Mouse (Mus musculus): ENCODE results near the gene Rapgef2. TPM values are rescaled to one million over a fixed set of nuclear protein-coding genes. Genes with fewer than 3 reads are reported as not detected.

The Rapgef2 gene
- polyA plus RNA-seq, 1 experiment from 2014 or later = 2.4 TPM

GRCm38 (mm10) chr3:79193001-79193400, 93.3 kb downstream of the Rapgef2 start:
- H3K4me1 ChIP-seq (replicated peaks; ENCODE audit: control insufficient read depth, insufficient read depth) = 0 out of 2 replicates have a peak, but pooled peaks cover 5% of the 10 kb centered on the region
- no peak overlapping the region for H3K27ac ChIP-seq (replicated peaks)
- ATAC-seq (ENCODE audit: low FRiP score, low TSS enrichment) (peak; percentile 80), DNase-seq (ENCODE audit: low spot score) (no peak)
- H3K4me3 ChIP-seq (ENCODE audit: low read depth, low read length) = no peak overlapping the region
- TF ChIP-seq EP300 (optimal IDR thresholded peaks at IDR 0.05) = no peak
- TF ChIP-seq CTCF (IDR thresholded peaks at IDR 0.05; ENCODE audit: low read depth) = no peak
- 29% methylated on average over 4 of the region's 4 CpGs for WGBS
- H3K4me2 ChIP-seq (replicated peaks; ENCODE audit: low read depth) = no peak overlapping the region
- no peak overlapping the region for H3K9ac ChIP-seq (ENCODE audit: low read length)
- H3K27me3 ChIP-seq (ENCODE audit: control insufficient read depth, insufficient read depth, low read length) = no peaks in the 10 kb centered on the region
- no peaks in the 10 kb centered on the region for H3K9me3 ChIP-seq (ENCODE audit: control insufficient read depth, low read length)
- H3K36me3 ChIP-seq (ENCODE audit: control insufficient read depth, insufficient read depth, low read length) = no peaks in the 10 kb centered on the region

DNA sequence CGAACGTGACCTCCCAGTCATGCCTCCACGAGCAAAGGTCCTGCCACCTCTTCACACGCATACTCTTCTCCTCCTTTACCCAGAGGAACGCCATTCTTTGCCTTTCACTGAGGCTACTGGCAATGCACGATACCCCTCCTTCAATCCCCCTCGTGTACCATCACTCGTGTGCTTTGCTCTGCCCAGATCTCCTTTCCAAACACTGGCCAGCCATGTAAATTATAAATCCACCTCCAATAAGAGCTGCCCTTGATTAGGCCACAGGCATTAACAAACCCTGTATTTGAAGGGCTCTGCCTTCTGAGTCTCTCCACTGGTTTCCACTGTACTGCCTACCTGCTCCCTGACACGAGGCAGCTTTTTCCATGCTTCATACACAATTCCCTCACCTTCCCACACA, 94.3 kb downstream of the Rapgef2 start:
- no peak overlapping the region for H3K9ac ChIP-seq (ENCODE audit: low read length)
- no peak for ATAC-seq (ENCODE audit: low FRiP score, low TSS enrichment)
- no peaks in the 10 kb centered on the region for H3K27me3 ChIP-seq (ENCODE audit: control insufficient read depth, insufficient read depth, low read length)
- no peak for TF ChIP-seq EP300 (optimal IDR thresholded peaks at IDR 0.05)
- TF ChIP-seq CTCF (IDR thresholded peaks at IDR 0.05; ENCODE audit: low read depth) = no peak
- no peak overlapping the region for H3K27ac ChIP-seq (replicated peaks)
- no peak overlapping the region for H3K4me2 ChIP-seq (replicated peaks; ENCODE audit: low read depth)
- WGBS = 85% methylated on average over 9 of the region's 9 CpGs
- no peaks in the 10 kb centered on the region for H3K9me3 ChIP-seq (ENCODE audit: control insufficient read depth, low read length)
- no peak for DNase-seq (ENCODE audit: low spot score)
- H3K36me3 ChIP-seq (ENCODE audit: control insufficient read depth, insufficient read depth, low read length) = no peaks in the 10 kb centered on the region
- H3K4me3 ChIP-seq (ENCODE audit: low read depth, low read length) = no peak overlapping the region
- 0 out of 2 replicates have a peak, but pooled peaks cover 5% of the 10 kb centered on the region for H3K4me1 ChIP-seq (replicated peaks; ENCODE audit: control insufficient read depth, insufficient read depth)

- Histone ChIP-seq H3K36me3 (ENCODE audit: control insufficient read depth, insufficient read depth, low read length) (no peaks in the 10 kb centered on the region), H3K4me1 (replicated peaks; ENCODE audit: control insufficient read depth, insufficient read depth) (0 out of 2 replicates have a peak, but pooled peaks cover 5% of the 10 kb centered on the region), H3K9me3 (ENCODE audit: control insufficient read depth, low read length) (no peaks in the 10 kb centered on the region), H3K4me2 (replicated peaks; ENCODE audit: low read depth) (no peak overlapping the region), H3K9ac (ENCODE audit: low read length) (no peak overlapping the region), H3K27me3 (ENCODE audit: control insufficient read depth, insufficient read depth, low read length) (no peaks in the 10 kb centered on the region), H3K4me3 (ENCODE audit: low read depth, low read length) (no peak overlapping the region), H3K27ac (replicated peaks) (no peak overlapping the region)
- ATAC-seq (ENCODE audit: low FRiP score, low TSS enrichment) = no peak
- TF ChIP-seq EP300 (optimal IDR thresholded peaks at IDR 0.05) = no peak
- TF ChIP-seq CTCF (IDR thresholded peaks at IDR 0.05; ENCODE audit: low read depth) = no peak
- 86% methylated on average over 11 of the region's 11 CpGs for WGBS
- DNase-seq (ENCODE audit: low spot score) = no peak
These were observed 94.8 kb downstream of the Rapgef2 start for GRCm38 (mm10) chr3:79191471-79191870.

GRCm38 (mm10) chr3:79190377-79190776, 95.9 kb downstream of the Rapgef2 start:
- no peak for TF ChIP-seq CTCF (IDR thresholded peaks at IDR 0.05; ENCODE audit: low read depth)
- no peak for TF ChIP-seq EP300 (optimal IDR thresholded peaks at IDR 0.05)
- H3K4me1 ChIP-seq (replicated peaks; ENCODE audit: control insufficient read depth, insufficient read depth) = 0 out of 2 replicates have a peak, but pooled peaks cover 5% of the 10 kb centered on the region
- no peaks in the 10 kb centered on the region for H3K27me3 ChIP-seq (ENCODE audit: control insufficient read depth, insufficient read depth, low read length)
- DNase-seq (ENCODE audit: low spot score) (no peak), ATAC-seq (ENCODE audit: low FRiP score, low TSS enrichment) (no peak)
- H3K36me3 ChIP-seq (ENCODE audit: control insufficient read depth, insufficient read depth, low read length) = no peaks in the 10 kb centered on the region
- no peak overlapping the region for H3K4me3 ChIP-seq (ENCODE audit: low read depth, low read length)
- H3K27ac ChIP-seq (replicated peaks) = no peak overlapping the region
- H3K4me2 ChIP-seq (replicated peaks; ENCODE audit: low read depth) = no peak overlapping the region
- H3K9ac ChIP-seq (ENCODE audit: low read length) = no peak overlapping the region
- H3K9me3 ChIP-seq (ENCODE audit: control insufficient read depth, low read length) = no peaks in the 10 kb centered on the region
- WGBS = 82% methylated on average over 3 of the region's 3 CpGs

DNA sequence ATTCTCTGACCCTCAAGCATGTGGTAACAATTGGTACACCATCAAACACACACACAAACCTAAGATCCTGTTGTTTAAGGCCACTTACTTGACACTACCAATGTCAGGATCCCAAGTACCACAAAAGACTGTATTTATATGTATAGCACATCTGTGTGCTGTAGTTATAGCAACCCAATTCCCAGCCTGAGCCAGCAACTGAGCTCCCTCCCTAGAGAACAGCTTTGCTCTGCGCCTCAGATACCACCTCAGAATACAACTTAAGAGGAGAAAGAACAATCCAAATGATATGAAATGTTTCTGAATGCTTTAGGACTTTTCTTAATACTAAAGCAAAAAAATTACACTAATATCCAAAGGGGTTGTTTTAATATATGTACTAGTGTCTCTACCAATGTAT, 98.4 kb downstream of the Rapgef2 start:
- H3K4me3 ChIP-seq (ENCODE audit: low read depth, low read length) = no peak overlapping the region
- no peaks in the 10 kb centered on the region for H3K36me3 ChIP-seq (ENCODE audit: control insufficient read depth, insufficient read depth, low read length)
- ATAC-seq (ENCODE audit: low FRiP score, low TSS enrichment) (no peak), DNase-seq (ENCODE audit: low spot score) (no peak)
- no peak overlapping the region for H3K27ac ChIP-seq (replicated peaks)
- H3K9me3 ChIP-seq (ENCODE audit: control insufficient read depth, low read length) = no peaks in the 10 kb centered on the region
- no peak for TF ChIP-seq EP300 (optimal IDR thresholded peaks at IDR 0.05)
- no peak for TF ChIP-seq CTCF (IDR thresholded peaks at IDR 0.05; ENCODE audit: low read depth)
- no peak overlapping the region for H3K4me2 ChIP-seq (replicated peaks; ENCODE audit: low read depth)
- H3K27me3 ChIP-seq (ENCODE audit: control insufficient read depth, insufficient read depth, low read length) = no peaks in the 10 kb centered on the region
- no peak overlapping the region for H3K9ac ChIP-seq (ENCODE audit: low read length)
- H3K4me1 ChIP-seq (replicated peaks; ENCODE audit: control insufficient read depth, insufficient read depth) = 0 out of 2 replicates have a peak, but pooled peaks cover 4% of the 10 kb centered on the region
- WGBS = 88% methylated on average over 1 of the region's 1 CpGs

DNA sequence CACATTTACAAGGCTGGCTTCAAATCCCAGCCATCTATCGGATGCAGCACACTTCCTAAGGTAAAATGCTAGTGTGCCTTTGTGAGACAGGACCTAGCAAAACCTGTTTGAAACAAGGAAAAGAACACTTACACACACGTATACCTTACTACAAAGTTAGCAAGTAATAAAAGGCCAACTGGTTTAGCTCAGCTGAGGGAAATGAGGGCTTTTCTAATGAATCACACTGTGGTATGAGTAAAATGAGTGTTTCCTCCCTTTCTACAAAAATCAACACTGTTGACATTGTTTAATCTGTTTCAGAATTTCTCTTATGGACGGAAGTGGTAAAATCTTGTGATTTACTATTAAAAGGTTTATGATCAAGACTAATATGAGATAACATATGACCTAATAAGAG, 104.0 kb downstream of the Rapgef2 start:
- DNase-seq (ENCODE audit: low spot score) (no peak), ATAC-seq (ENCODE audit: low FRiP score, low TSS enrichment) (no peak)
- no peak overlapping the region for H3K4me2 ChIP-seq (replicated peaks; ENCODE audit: low read depth)
- H3K27me3 ChIP-seq (ENCODE audit: control insufficient read depth, insufficient read depth, low read length) = no peaks in the 10 kb centered on the region
- 42% methylated on average over 3 of the region's 3 CpGs for WGBS
- no peak overlapping the region for H3K4me3 ChIP-seq (ENCODE audit: low read depth, low read length)
- H3K36me3 ChIP-seq (ENCODE audit: control insufficient read depth, insufficient read depth, low read length) = no peaks in the 10 kb centered on the region
- TF ChIP-seq CTCF (IDR thresholded peaks at IDR 0.05; ENCODE audit: low read depth) (no peak), EP300 (optimal IDR thresholded peaks at IDR 0.05) (peak; percentile 32)
- H3K27ac ChIP-seq (replicated peaks) = peak overlapping the region; percentile 96
- no peaks in the 10 kb centered on the region for H3K9me3 ChIP-seq (ENCODE audit: control insufficient read depth, low read length)
- peaks cover 17% of the 10 kb centered on the region for H3K4me1 ChIP-seq (replicated peaks; ENCODE audit: control insufficient read depth, insufficient read depth)
- H3K9ac ChIP-seq (ENCODE audit: low read length) = no peak overlapping the region

Data from stomach, postnatal 0 days (tissue).